Mouse (Mus musculus) activated CD4-positive, CD25-positive, alpha-beta regulatory T cell (primary cell): ENCODE data around the gene Olfr153. TPM values are rescaled to one million over a fixed set of nuclear protein-coding genes. Genes with fewer than 3 reads are reported as not detected.

Source experiments
- polyA plus RNA-seq, 2 experiments: library from polyadenylated mRNA; unstranded; fragments of 100-300 nt; shearing (Covaris generic); gene quantifications; one replicate each; pipeline ENCODE4 v1.2.1; 2017

Gene Olfr153
- not detected for polyA plus RNA-seq

DNA sequence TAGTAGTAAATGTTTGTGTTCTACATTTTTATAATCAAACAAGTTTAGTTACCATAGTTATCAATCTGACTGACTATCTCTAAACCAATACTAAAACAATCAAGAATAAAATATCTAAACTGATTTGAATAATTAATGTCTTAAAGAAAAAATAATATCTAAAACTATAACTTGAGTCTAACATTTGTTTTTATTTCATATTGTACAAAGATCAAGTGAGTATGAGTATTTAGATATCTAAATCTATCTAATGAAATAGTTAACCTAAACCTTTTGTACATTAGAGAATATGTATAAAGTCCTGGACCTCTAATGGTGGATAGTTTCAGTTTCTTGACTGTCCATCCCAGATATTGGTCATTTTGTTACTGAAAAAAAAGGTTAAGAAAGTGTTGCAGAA lies at the start of gene Olfr153:
TSS of gene Olfr153 (plus strand) at position 301 of the 400 bp plus-strand sequence.

DNA sequence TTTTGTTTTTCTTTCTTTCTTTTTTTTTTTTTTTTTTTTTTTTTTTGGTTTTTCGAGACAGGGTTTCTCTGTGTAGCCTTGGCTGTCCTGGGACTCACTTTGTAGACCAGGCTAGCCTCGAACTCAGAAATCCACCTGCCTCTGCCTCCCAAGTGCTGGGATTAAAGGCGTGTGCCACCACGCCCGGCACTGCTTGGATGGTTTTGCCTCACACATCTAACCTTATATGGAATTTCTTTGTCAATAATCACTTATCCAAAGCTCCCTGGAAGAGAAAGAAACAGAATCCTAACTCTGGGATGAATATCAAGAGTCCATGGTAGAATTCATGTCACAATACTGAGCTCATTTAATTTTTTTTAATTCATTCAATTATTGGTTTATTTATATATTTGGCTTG lies 34.6 kb upstream of the Olfr153 start, which contains the start of gene Pramel7:
TSS of gene Pramel7 (minus strand) at position 101 of the 400 bp plus-strand sequence.

DNA sequence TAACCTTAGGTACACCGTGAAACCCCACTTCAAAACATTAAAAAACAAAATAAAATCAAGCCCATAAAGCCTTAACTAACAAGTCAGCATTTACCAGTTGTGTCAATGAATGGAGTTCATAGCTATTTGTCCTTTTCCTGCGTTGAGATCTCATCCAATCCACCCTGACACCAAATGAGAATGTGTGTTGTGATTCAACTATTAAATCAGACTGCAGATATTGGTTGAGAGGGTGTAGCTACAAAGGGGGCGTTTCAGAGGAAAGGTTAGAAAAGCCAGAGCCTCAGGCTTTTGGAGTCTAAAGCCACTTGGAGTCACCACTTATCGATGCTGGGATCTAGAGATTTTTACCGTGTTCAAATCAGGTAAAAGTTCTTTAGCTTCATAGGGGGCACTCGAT lies 25.3 kb upstream of the Olfr153 start, which contains the start of gene Pramel6:
TSS of gene Pramel6 (plus strand) at position 301 of the 400 bp plus-strand sequence.

DNA sequence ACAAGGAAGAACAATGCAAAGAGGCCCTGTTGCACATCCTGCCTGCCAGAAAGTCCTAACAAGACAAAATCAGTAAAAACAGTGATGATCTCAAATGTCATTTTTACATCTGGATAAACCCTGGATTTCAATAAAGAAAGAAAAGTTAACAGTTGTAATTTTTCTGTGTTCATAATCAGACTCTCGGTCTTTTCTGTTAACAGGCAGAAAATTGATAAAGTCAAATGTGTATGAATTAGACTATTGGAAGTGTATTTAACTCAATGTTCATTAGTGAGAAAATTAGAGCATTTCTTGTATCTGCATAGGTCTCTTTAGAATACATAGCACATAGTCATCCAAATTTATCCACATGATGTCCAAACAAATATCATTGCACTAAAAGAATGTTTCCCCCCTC lies 13.8 kb downstream of the Olfr153 start, which contains the start of gene Olfr1128:
TSS of gene Olfr1128 (minus strand) at position 101 of the 400 bp plus-strand sequence.

DNA sequence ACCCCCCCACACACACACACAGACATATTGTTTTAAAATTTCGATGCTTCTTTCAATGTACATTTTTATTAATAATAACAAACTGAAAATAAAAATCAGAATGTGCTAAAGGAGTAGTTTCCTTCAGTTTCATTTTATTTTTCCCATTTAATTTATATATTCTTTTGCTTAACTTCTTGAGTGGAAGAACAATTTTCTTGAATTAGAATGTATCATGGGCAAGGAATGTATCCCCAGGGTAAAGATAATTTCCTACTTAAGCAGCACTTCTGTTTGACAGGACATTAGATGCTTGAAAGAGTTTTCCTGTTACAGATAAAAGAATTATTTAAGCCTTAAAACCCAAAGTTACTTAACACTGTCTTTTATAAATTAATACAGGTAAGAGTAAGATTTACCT lies 42.0 kb downstream of the Olfr153 start, which contains the start of gene Olfr1129:
TSS of gene Olfr1129 (plus strand) at position 301 of the 400 bp plus-strand sequence.

Other genes starting within 250 kb of the Olfr153 start
- gene Olfr1118, start 224.2 kb upstream of the Olfr153 start, polyA plus RNA-seq, result under 1 TPM in 1 of 2 experiments, not detected in 1; 0.09 TPM
- gene Olfr1120, start 177.0 kb upstream of the Olfr153 start, polyA plus RNA-seq, result under 1 TPM in 1 of 2 experiments, not detected in 1; 0.10 TPM
- gene Olfr1121, start 161.9 kb upstream of the Olfr153 start, polyA plus RNA-seq, result not detected
- under 1 TPM in 1 of 2 experiments, not detected in 1; 0.21 TPM for gene Olfr1122, start 145.9 kb upstream of the Olfr153 start, polyA plus RNA-seq
- under 1 TPM in 1 of 2 experiments, not detected in 1; 0.22 TPM for gene Olfr1123, start 115.2 kb upstream of the Olfr153 start, polyA plus RNA-seq
- under 1 TPM; 0.13 to 0.14 TPM for gene Olfr1124, start 101.5 kb upstream of the Olfr153 start, polyA plus RNA-seq
- gene Olfr1126, start 77.8 kb upstream of the Olfr153 start, polyA plus RNA-seq, result not detected
- under 1 TPM in 1 of 2 experiments, not detected in 1; 0.27 TPM for gene Pramel7, start 34.7 kb upstream of the Olfr153 start, polyA plus RNA-seq
- not detected for gene Pramel6, start 25.2 kb upstream of the Olfr153 start, polyA plus RNA-seq
- gene Olfr1128, start 13.7 kb downstream of the Olfr153 start, polyA plus RNA-seq, result not detected
- gene Olfr1129, start 42.1 kb downstream of the Olfr153 start, polyA plus RNA-seq, result not detected
- gene Olfr1130, start 74.4 kb downstream of the Olfr153 start, polyA plus RNA-seq, result not detected
- under 1 TPM in 1 of 2 experiments, not detected in 1; 0.23 TPM for gene Olfr1131, start 95.3 kb downstream of the Olfr153 start, polyA plus RNA-seq
- gene Olfr1132, start 105.7 kb downstream of the Olfr153 start, polyA plus RNA-seq, result under 1 TPM in 1 of 2 experiments, not detected in 1; 0.25 TPM
- gene Olfr1133, start 115.6 kb downstream of the Olfr153 start, polyA plus RNA-seq, result under 1 TPM in 1 of 2 experiments, not detected in 1; 0.53 TPM
- not detected for gene Olfr1134, start 126.7 kb downstream of the Olfr153 start, polyA plus RNA-seq
- gene Olfr1135, start 141.9 kb downstream of the Olfr153 start, polyA plus RNA-seq, result not detected
- gene Olfr1136, start 162.2 kb downstream of the Olfr153 start, polyA plus RNA-seq, result not detected
- gene Olfr1137, start 181.4 kb downstream of the Olfr153 start, polyA plus RNA-seq, result not detected
- under 1 TPM in 1 of 2 experiments, not detected in 1; 0.11 TPM for gene Olfr1138, start 208.2 kb downstream of the Olfr153 start, polyA plus RNA-seq
- gene Olfr1140, start 212.0 kb downstream of the Olfr153 start, polyA plus RNA-seq, result under 1 TPM in 1 of 2 experiments, not detected in 1; 0.31 TPM
- gene Olfr1141, start 222.2 kb downstream of the Olfr153 start, polyA plus RNA-seq, result not detected
- gene Olfr152, start 247.7 kb downstream of the Olfr153 start, polyA plus RNA-seq, result not detected